Mouse (Mus musculus) ovary, postnatal 14 days (tissue): ENCODE measurements around the gene Cd53.

Source experiments
- DNase-seq: peaks from one replicate; pipeline ENCODE4 v3.0.0; 2022; ENCODE audit warnings: low spot score

The Cd53 gene

DNA sequence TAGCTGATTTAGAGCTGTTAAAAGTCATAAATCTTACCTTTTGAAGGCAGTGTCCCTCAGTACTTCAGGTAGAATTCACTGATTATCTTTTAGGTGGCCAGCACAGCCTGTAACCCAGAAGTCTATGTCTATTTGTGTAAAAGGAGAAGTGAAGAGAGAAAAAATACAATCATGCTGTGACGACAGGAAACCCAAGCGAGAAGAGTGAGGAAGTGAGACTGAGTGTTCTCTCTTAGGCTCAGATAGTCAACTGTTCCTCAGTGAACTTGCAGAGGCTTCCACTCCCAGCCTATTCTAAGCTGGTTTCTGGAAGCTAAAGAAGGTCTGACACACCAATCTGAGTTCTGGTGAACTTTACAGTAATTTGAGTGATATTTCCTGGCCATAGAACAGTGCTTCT is at the start of gene Cd53:
TSS of gene Cd53 (minus strand) at position 220 of the 400 bp plus-strand sequence.
- DNase-seq: no peak

DNA sequence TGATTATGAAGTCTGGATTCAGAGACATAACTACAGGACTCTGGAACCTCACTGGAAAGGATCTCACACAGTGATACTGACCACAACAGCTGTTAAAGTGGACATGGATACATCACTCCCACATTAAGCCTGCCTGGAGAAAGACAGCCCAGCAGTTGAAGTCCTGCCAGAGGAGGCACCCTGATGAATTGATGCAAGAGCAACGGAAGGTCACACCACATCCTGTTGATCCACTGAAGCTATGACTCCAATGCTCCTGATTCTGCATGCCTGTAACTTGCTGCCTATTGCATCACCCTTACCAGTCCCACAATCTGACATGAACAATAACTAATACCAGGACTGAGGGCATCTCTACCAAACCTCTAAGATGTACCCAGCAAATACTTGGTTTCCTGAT is 42.2 kb upstream of the Cd53 start:
- DNase-seq: no peak

DNA sequence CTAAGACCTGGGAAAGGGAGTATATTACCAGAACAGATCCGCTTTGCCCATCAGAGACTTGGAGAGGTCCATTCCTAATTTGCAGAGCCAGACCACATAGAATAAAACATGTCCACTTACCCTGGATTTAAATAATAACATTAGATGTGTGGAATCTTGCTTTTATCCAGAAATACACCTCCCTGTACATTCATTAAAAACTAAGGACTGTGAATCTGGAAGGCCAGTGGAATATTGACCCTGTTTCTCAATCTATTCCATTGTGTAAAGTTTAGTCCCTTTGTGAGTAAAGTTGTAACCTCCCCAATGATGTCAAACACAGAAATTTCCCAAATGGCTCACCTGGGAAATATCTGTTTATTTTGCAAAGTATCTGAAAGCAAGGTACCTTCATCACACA is 36.2 kb upstream of the Cd53 start, which contains the start of gene Olfr266:
TSS of gene Olfr266 (minus strand) at position 101 of the 400 bp plus-strand sequence.
- no peak for DNase-seq

DNA sequence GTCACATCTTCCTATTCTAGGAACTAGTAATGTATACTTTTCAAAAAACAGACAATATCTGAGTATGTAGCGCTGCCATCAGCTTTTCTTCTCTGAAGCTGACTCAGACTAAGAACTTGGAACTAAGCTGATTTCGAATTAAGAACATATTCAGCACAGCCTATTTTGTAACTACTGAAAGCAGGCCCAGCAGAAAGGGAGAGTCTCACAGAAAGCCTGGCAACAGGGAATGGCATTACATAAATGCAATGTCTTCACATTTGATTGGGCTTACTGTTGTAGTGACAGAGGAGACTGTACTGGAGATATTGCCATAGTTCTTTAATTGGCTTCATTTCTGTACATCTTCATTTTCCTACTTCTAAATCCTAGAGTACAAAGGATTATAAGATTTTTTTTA is 27.7 kb upstream of the Cd53 start:
- DNase-seq: no peak

DNA sequence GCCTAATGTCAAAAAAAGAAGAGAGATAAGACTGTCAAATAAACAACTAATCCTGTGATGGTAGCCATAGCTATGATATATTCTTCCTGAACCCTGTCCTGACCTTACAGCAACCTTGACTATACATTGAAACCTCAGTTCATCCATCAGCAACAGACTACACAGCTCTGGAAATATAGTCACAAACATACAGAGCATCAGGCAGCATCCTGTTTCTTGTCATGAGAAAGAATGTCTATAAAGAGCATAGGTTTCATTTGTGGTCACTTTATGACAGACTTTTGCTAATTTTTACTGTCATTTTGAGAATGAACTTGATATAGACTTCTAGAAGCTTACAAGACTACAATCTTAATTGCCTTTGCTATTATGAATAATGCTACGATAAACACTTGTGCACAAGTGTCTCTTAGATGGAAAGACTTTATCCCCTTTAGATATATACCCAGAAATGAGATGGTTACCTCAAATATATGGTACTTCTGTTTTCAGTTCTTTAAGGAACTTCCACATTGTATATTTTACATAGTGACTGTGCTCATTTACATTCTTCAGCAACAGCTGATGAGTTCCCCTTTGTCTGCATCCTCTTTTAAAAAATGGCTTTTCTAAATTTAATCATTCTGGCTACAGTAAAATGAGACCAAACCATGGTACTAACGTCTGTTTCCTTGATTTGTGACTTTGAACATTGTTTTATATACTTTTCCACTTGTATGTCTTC is 19.2 kb upstream of the Cd53 start:
- no peak for DNase-seq

DNA sequence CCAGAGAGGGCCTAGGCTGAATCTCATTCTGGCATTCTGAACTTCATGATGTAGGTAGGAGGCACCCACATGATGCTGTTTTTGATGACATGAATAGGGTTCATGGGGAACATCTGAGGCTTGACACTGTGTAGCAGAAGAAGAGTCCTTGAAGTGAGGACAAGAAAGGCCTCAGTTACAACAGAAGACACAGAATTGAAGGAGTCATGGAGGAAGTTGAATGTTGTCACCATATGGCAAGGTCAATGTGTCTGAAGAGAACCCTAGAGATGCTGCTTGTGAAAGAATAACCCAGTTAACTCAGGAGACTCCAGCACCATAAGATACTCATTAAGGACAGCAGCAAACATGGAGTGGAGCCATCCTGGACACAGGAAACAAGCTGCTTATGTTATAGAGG is 8.1 kb upstream of the Cd53 start:
- no peak for DNase-seq

DNA sequence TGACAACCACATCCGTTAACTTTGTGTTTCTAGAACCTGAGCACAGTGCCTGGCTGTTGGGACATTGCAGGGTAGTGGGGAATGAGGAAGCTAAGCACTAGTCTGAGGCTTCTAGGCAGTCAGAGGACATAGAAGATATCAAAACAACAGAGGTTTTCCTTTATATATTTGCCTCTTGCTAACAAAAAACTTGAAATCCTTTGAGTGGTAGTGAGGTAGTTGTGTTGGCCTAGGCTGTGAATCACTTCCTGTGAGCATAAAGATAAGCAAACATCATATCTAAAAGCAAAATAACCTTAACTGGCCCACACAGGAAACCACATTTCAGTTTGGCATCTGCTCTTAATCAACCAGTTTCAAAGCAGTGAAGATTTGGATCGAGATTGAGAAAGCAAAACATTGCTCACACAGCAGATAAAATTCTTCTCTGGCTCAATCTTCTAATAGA is 1.5 kb downstream of the Cd53 start:
- no peak for DNase-seq

DNA sequence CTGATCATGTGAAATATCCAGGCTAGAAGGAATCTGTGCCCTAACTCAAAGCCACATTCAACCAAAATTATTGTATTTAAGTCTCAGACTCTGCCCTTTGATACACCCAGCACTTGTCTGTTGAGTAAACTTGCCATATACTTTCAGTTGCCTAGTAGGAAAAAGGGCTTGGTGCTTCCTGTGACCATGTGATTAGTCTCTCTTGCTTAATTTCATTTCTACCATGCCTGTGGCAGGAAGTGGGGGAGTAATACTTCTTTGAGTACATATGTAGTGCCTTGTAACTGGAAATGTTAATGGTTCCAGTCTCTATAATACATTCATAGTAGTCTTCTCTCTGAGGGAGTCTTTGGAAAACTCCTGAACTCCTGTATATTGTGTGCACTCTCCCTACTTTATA is 2.0 kb downstream of the Cd53 start:
- no peak for DNase-seq

DNA sequence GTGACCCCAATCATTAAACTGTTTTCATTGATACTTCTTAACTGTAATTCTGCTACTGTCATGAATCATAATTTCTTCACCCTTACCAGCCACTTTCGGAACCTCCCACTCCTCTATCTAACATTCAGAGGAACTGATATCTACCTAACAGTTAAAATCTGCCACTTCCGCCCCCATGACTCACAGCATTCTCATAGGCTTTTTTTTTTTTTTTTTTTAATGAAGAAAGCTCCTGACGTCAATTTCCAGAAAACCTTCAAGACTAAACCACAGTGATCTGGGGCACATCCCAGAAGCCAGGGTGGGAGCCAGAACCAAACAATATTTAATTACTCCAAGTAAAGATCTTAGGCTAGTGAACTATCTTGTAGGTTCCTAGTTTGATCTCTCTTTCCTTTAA is 4.8 kb downstream of the Cd53 start:
- DNase-seq: no peak

DNA sequence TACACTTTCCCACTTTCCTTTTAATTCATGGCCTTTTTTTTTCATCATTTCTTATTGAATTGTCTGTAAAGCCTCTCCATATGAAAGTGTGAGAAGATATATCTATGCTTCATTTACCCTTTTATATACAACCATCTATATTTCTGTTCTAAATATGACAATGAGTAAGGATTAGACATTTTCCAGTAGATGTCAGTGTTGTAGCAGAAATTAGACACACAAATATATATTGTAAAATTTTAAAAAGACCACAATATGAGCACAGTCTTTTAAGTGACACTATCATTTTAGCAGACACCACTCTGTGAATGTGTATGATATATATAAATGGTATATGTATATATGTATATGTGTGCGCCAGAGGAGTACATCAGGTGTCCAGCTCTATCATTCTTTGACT is 18.1 kb downstream of the Cd53 start:
- DNase-seq: no peak

DNA sequence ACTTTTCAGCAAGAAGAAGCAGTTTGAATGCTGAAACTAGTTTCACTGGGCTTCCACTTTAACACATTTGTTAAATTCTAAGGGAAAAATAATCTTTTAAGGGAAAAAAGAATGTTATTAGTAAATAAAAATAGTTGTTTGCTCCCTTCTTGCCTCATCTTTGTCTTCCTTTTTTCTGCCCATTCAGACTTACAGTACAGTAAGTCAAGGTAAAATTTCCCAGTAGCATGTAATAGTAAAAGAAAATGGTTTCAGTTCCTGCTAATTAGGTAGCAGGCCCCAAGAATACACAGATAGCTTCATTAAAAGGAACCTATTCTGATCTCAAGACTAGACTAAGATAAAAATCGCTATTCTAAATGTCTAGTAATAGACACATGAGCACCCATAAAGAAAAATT is 34.1 kb downstream of the Cd53 start:
- no peak for DNase-seq

DNA sequence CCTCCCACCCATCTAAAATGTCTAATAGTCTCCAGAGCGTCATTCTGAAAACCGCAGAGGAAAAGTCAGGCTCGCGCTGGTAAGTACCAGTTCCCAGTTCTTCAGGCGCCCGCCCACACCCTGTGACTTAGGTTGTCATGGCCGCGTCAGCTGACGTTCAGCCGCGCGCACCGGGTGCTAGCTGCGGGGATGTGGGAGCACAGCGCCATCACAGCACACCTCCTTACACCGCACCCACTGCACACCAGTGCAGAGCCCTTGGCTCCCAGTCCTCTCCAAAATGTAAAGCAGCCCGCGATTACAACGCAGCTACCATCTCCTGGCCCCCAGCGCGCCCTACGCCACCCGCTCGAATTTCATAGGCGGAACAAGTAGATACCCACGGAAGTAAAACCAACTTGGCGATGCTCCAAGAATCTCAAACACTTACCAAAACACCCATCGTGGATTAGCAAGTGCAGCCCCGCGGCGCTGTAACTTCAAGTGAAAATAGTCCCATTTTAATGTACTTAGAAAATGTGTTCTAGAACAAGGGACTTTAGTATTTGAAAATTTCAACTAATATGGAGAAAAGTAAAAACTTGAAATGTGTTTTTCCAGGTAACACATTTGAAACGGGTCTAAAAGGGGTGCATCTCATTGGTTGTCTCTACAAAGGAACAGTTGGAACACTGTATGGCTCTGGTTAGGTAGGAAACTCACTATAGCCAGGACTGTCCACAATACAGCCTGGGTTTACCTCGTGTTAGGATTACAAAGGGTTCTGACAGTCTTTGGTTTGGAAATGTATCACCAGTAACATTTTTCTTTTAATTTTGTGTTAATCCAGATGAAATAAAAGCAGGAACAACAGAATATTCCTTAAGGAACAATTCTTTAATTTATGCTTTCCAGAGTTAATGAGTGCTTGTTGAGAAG is 67.7 kb downstream of the Cd53 start:
- peak; percentile 69 for DNase-seq

DNA sequence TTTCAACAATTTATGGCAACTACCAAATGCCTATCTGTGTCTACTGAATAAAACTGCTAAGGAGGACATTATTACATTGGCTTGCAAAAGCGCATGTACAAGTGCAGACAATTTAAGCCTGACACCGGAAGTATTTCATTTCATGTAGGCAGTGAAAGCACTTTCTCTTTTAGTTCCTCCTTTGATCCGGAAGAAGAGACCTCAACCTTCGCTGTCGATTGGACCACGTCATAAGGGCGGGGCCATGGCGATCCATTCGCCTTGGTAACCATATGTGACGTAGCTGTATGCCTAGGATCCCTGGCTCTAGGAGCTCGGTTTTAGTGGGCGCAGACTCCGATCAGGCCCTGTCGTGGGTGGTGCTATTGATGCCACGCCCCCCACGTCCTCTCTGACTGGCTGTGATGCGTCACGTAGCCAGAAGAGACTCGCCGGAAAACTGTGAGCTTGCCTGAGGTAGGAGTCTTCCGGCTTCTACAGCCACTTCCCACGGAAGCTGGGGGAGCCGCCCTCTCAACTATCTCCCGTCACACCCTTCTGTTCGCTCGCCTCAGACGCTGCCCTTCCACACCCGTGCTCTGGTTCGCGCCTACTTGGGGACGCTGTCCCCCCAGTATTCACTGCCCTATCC is 68.4 kb downstream of the Cd53 start:
- peak; percentile 85 for DNase-seq
